Mouse (Mus musculus): ENCODE data around the gene Cntnap5c. TPM values are rescaled to one million over a fixed set of nuclear protein-coding genes. Genes with fewer than 3 reads are reported as not detected.

Gene Cntnap5c
- total and polyA plus RNA-seq, 3 experiments: not detected

DNA sequence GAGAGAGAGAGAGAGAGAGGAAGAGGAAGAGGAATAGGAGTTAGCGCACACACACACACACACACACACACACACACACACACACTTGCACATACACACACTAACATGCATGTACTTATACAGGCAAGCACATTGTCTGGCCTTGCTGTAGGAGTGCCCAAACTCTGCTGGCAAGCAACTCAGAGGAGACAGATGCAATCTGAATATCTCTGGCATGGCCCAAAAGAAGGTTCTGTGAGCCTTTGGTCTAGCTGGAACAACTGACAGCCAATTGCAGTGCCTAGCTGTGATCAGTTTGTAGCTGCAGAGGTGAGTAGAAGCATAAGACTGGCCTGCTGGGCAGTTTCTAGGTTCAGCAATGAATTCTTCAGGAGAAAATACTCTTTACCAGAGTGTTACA lies 313.3 kb downstream of the Cntnap5c start:
- H3K79me2 ChIP-seq (replicated peaks; ENCODE audit: control insufficient read depth, extremely low read depth, insufficient read depth, poor library complexity, severe bottlenecking): no peaks in the 10 kb centered on the region
- no peak overlapping the region for H3K9ac ChIP-seq (ENCODE audit: insufficient read depth, low read depth)
- H3K36me3 ChIP-seq (replicated peaks in 1 of 2; ENCODE audit: control insufficient read depth in 1 of 2, insufficient read depth in 1 of 2, low read length in 1 of 2): no peaks in the 10 kb centered on the region
- no peaks in the 10 kb centered on the region for H3K27me3 ChIP-seq (replicated peaks)
- H3K4me2 ChIP-seq (ENCODE audit: insufficient read depth, low read depth, poor library complexity, severe bottlenecking): no peak overlapping the region
- TF ChIP-seq CHD1 (IDR thresholded peaks at IDR 0.05; ENCODE audit: low read depth, low read length) (no peak), JUND (conservative IDR thresholded peaks at IDR 0.05; ENCODE audit: low read depth, low read length) (no peak), MXI1 (IDR thresholded peaks at IDR 0.05; ENCODE audit: low read depth, low read length) (no peak), ZNF384 (IDR thresholded peaks at IDR 0.05; ENCODE audit: low read depth, low read length) (no peak), RAD21 (IDR thresholded peaks at IDR 0.05; ENCODE audit: low read depth, low read length) (no peak), SMC3 (IDR thresholded peaks at IDR 0.05; ENCODE audit: low read depth, low read length) (no peak), MAFK (IDR thresholded peaks at IDR 0.05; ENCODE audit: insufficient replicate concordance, low read length) (no peak), EP300 (IDR thresholded peaks at IDR 0.05; ENCODE audit: low read length) (no peak), ZC3H11A (IDR thresholded peaks at IDR 0.05; ENCODE audit: low read depth, low read length) (no peak), NRF1 (IDR thresholded peaks at IDR 0.05; ENCODE audit: low read depth, low read length) (no peak)
- in situ Hi-C loops (cut with MboI; ENCODE audit: low pct_ligation_motif_present, low pct_unique_long_range_greater_than_20kb, low sequenced_read_pairs) (no loop called here), dilution Hi-C loops (cut with MboI; ENCODE audit: extremely low pct_ligation_motif_present, extremely low pct_unique_long_range_greater_than_20kb, low sequenced_read_pairs) (no loop called here)
- H3K4me1 ChIP-seq (ENCODE audit: control insufficient read depth in 1 of 2, insufficient read depth in 2 of 2): no peaks in the 10 kb centered on the region
- no peak for DNase-seq (ENCODE audit: extremely low read depth)
- H3K27ac ChIP-seq (ENCODE audit: insufficient read depth, low read depth): no peak overlapping the region
- H3K4me3 ChIP-seq (replicated peaks in 1 of 3; ENCODE audit: low read depth in 2 of 3, low read length in 2 of 3, poor library complexity in 1 of 3): no peak overlapping the region
- no peaks in the 10 kb centered on the region for H3K9me3 ChIP-seq (replicated peaks; ENCODE audit: low read length)

DNA sequence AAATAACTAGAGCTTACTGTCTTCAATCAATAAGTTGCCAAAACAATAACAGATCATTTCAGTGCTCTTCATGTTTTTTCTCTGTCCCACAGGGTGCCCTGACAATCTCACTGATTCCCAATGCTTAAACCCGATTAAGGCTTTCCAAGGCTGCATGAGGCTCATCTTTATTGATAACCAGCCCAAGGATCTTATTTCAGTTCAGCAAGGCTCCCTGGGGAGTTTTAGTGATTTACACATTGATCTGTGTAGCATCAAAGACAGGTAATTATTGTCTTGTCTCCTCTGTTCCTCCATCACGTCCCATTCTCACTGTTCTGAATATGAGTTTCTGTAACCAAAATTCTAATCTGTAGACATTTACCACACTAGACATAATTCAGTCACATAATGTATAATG lies 335.1 kb downstream of the Cntnap5c start:
- H3K27ac ChIP-seq (ENCODE audit: insufficient read depth, low read depth): no peak overlapping the region
- in situ Hi-C loops (cut with MboI; ENCODE audit: low pct_ligation_motif_present, low pct_unique_long_range_greater_than_20kb, low sequenced_read_pairs) (no loop called here), dilution Hi-C loops (cut with MboI; ENCODE audit: extremely low pct_ligation_motif_present, extremely low pct_unique_long_range_greater_than_20kb, low sequenced_read_pairs) (no loop called here)
- DNase-seq (ENCODE audit: extremely low read depth): no peak
- H3K36me3 ChIP-seq (replicated peaks in 1 of 2; ENCODE audit: control insufficient read depth in 1 of 2, insufficient read depth in 1 of 2, low read length in 1 of 2): no peaks in the 10 kb centered on the region
- H3K4me3 ChIP-seq (replicated peaks in 1 of 3; ENCODE audit: low read depth in 2 of 3, low read length in 2 of 3, poor library complexity in 1 of 3): no peak overlapping the region
- no peak overlapping the region for H3K4me2 ChIP-seq (ENCODE audit: insufficient read depth, low read depth, poor library complexity, severe bottlenecking)
- no peak for TF ChIP-seq TCF12 (IDR thresholded peaks at IDR 0.05; ENCODE audit: low read depth, low read length)
- no peak for TF ChIP-seq ELF1 (IDR thresholded peaks at IDR 0.05; ENCODE audit: low read depth, low read length)
- no peak for TF ChIP-seq ETS1 (conservative IDR thresholded peaks at IDR 0.05; ENCODE audit: low read depth, low read length)
- no peak for TF ChIP-seq ZKSCAN1 (IDR thresholded peaks at IDR 0.05; ENCODE audit: borderline replicate concordance, low read depth, low read length)
- TF ChIP-seq ZMIZ1 (IDR thresholded peaks at IDR 0.05; ENCODE audit: low read depth, low read length): no peak
- no peaks in the 10 kb centered on the region for H3K4me1 ChIP-seq (ENCODE audit: control insufficient read depth in 1 of 2, insufficient read depth in 2 of 2)
- no peaks in the 10 kb centered on the region for H3K79me2 ChIP-seq (replicated peaks; ENCODE audit: control insufficient read depth, extremely low read depth, insufficient read depth, poor library complexity, severe bottlenecking)
- H3K27me3 ChIP-seq (replicated peaks): no peaks in the 10 kb centered on the region
- no peaks in the 10 kb centered on the region for H3K9me3 ChIP-seq (replicated peaks; ENCODE audit: low read length)
- no peak overlapping the region for H3K9ac ChIP-seq (ENCODE audit: insufficient read depth, low read depth)

DNA sequence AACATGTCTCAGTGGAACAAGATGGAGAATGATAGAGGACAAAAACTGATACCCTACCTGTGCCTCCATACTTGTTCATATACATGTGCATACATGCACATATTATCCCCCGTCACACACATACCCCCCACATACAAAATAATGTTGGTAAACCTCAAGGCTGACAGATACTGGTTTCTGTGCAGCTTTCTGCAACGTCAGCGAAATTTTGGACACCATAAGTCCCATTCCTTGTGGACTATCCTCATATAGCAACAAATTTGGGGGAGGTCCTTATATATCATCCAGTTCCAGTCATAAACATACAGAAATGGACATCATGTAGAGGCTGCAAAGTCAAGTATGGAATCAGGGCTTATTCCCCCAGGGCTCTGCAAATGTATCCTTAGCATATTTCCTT lies 338.5 kb downstream of the Cntnap5c start:
- Histone ChIP-seq H3K27ac (ENCODE audit: insufficient read depth, low read depth) (no peak overlapping the region), H3K4me1 (ENCODE audit: control insufficient read depth in 1 of 2, insufficient read depth in 2 of 2) (0 out of 4 replicates have a peak, but pooled peaks cover 0 to 2% of the 10 kb centered on the region in 2 experiments), H3K36me3 (replicated peaks in 1 of 2; ENCODE audit: control insufficient read depth in 1 of 2, insufficient read depth in 1 of 2, low read length in 1 of 2) (no peaks in the 10 kb centered on the region), H3K9me3 (replicated peaks; ENCODE audit: low read length) (no peaks in the 10 kb centered on the region), H3K4me2 (ENCODE audit: insufficient read depth, low read depth, poor library complexity, severe bottlenecking) (no peak overlapping the region), H3K27me3 (replicated peaks) (no peaks in the 10 kb centered on the region), H3K9ac (ENCODE audit: insufficient read depth, low read depth) (no peak overlapping the region), H3K79me2 (replicated peaks; ENCODE audit: control insufficient read depth, extremely low read depth, insufficient read depth, poor library complexity, severe bottlenecking) (no peaks in the 10 kb centered on the region), H3K4me3 (replicated peaks in 1 of 3; ENCODE audit: low read depth in 2 of 3, low read length in 2 of 3, poor library complexity in 1 of 3) (no peak overlapping the region)
- dilution Hi-C loops (cut with MboI; ENCODE audit: extremely low pct_ligation_motif_present, extremely low pct_unique_long_range_greater_than_20kb, low sequenced_read_pairs) (no loop called here), in situ Hi-C loops (cut with MboI; ENCODE audit: low pct_ligation_motif_present, low pct_unique_long_range_greater_than_20kb, low sequenced_read_pairs) (no loop called here)
- no peak for DNase-seq (ENCODE audit: extremely low read depth)
- TF ChIP-seq UBTF (IDR thresholded peaks at IDR 0.05; ENCODE audit: low read depth, low read length) (no peak), CTCF (conservative IDR thresholded peaks at IDR 0.05 in 1 of 2, IDR thresholded peaks at IDR 0.05 in 1 of 2; ENCODE audit: low read depth in 2 of 2, low read length in 2 of 2) (no peak), ZNF384 (IDR thresholded peaks at IDR 0.05; ENCODE audit: low read depth, low read length) (no peak), MAFK (IDR thresholded peaks at IDR 0.05; ENCODE audit: insufficient replicate concordance, low read length) (peak; percentile 70; the same call in 1 of the 2 replicates)

Measured in CH12.LX (cell line).